Mouse (Mus musculus) bone marrow, adult 2 months (tissue): Measurements from ENCODE around the gene Gm1043.

Source experiments
- CTCF ChIP-seq: fragments of 200-500 bp; IDR thresholded peaks from 2 replicates; pipeline ENCODE4 v1.5.1; 2011; ENCODE audit warnings: low read length, control low read depth; ENCODE audit not compliant: control insufficient read depth, insufficient read depth
- POLR2A ChIP-seq: fragments of 200-500 bp; IDR thresholded peaks from 2 replicates; pipeline ENCODE4 v1.6.1; 2011; ENCODE audit warnings: low read depth, mild to moderate bottlenecking, control low read depth, low read length, borderline replicate concordance; ENCODE audit not compliant: control insufficient read depth

DNA sequence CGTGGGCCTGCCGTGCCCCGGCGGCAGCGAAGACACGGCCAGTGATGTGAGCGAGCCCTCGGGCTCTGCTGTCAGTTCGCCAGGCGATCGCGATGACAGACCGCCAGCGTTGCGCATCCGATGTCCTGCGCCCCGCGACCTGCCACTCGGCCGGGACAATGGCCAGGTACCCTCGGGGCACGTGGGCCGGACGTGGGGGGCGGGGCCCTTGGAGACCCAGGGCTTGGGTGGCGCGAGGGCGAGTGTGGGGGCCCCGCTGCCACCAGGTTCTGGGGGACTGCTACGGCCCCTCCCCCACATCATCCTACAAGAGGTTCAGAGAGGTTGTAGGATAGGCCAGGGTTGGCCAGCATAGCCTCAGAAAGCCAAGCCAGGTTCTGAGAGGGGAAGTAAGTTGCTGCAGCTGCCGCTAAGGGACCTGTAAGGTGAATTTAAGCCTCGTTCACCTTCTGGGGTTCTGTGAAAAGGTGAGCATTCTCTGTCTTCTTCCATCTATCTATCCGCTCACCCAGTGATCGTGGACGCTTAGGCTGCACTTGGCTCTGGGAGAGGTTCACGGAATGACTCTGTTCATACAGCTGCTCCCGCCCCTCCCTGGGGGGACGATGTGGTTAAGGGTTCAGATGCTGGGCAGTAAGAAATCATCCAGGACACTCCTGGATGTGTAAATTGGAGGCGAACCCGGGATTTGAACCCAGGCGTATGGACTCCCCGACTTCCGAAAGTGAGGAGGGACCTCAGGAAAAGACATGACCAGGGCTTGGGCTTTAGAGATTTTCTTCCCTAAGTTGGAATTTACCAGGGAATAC is 157.4 kb downstream of the Gm1043 start:
- TF ChIP-seq CTCF (no peak), POLR2A (no peak)
